Mouse (Mus musculus) left cerebral cortex, adult 2 months (tissue): Measurements from ENCODE around the gene Hnrnpa3. TPM values are rescaled to one million over a fixed set of nuclear protein-coding genes. Genes with fewer than 3 reads are reported as not detected.

Source experiments
- DNase-seq, 2 experiments: peaks; one replicate each; pipeline ENCODE4 v3.0.0; 2021 to 2022; ENCODE audit warnings: low spot score in 2 of 2, mixed read lengths in 1 of 2; ENCODE audit errors: extremely low spot score in 1 of 2
- H3K27ac ChIP-seq: fragments of 200-600 bp; 2 replicates; pipeline ENCODE4 v1.8.1; 2022
- H3K4me3 ChIP-seq: fragments of 200-600 bp; 2 replicates; pipeline ENCODE4 v1.8.1; 2022
- CTCF ChIP-seq: fragments of 200-600 bp; IDR thresholded peaks from 2 replicates; pipeline ENCODE4 v1.8.1; 2022; ENCODE audit warnings: antibody characterized with exemption, mild to moderate bottlenecking, moderate library complexity
- intact Hi-C: fragments of 180-260 bp; cut with DNase I; formaldehyde crosslinking; loops from one replicate; pipeline ENCODE4 v1.15.1; 2025
- microRNA-seq, 2 experiments: library from miRNA; unstranded; fragments of <30 nt; microRNA quantifications; one replicate each; pipeline ENCODE4 v1.2.0; 2021
- total RNA-seq, 2 experiments: library from RNA; stranded (reverse); gene quantifications; 2 replicates each; pipeline ENCODE4 v1.2.3; 2021

Gene Hnrnpa3
- total RNA-seq, 2 experiments from 2014 or later = 282 to 308 TPM

DNA sequence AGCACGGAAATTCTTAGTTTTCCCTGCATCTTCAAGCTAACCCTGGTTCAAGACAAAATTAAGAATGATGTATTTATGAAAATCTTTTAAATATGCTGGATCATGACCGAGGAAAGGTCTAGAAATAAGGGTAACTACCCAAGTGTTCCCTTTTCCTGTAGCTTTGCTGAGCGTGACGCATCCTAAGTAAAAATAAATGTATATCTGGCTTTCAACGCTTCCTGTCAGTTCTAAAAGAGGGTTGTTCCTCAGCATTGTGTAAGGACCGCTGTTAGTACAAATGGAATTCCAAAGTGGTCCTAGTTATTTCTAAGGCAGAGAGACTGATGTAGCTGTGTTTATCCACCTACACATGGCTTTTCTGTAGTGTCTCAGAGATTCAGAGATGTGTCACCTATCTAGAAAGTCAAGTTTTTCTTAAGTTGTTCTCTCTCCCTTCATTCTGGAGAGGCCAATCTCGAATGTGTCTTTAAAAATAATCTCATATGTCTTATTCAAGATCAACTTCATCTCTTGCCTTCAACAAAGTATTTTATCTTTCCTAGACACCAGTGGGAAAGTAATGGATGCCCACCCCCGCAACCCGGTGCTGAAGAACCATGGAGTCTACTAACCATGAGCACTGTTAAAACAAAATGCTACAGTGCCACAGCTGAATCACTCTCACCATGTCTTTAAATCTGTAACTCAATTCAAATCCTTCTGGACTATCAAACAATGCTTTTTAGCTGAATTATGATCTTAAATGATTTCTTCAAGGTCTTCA is 42.9 kb downstream of the Hnrnpa3 start:
- no peak for TF ChIP-seq CTCF
- Histone ChIP-seq H3K4me3 (peak overlapping the region; percentile 49), H3K27ac (no peak overlapping the region; the same call in 1 of the 2 replicates)
- DNase-seq = no peak
- intact Hi-C loops = loop anchor here (2.0 to 10.0 kb wide), 2 partner anchors 43 to 73 kb away; partner anchors contain the start of gene Hnrnpa3

DNA sequence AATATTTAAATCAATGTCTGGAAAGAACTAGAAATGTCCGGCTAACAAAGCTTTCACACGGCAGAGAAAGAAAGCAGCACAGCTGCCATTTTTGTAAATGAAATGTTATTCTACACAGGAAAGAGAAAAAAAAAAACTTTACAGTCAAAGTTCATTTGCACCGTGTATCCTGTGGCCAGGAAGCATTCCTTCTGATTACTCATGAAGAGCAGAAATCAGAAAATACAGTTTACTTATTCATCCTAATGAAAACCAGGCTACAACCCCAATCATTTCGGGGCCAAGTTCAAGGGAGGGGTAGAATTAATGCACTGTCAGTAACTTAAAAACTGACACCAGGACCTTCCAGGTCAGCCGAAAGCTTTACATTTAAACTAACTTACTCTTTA is 43.5 kb downstream of the Hnrnpa3 start:
- no peak for DNase-seq
- Histone ChIP-seq H3K27ac (peak overlapping the region; percentile 91), H3K4me3 (peak overlapping the region; percentile 49)
- no peak for TF ChIP-seq CTCF
- intact Hi-C loops = loop anchor here (2.0 to 10.0 kb wide), 2 partner anchors 44 to 72 kb away; partner anchors contain the start of gene Hnrnpa3

DNA sequence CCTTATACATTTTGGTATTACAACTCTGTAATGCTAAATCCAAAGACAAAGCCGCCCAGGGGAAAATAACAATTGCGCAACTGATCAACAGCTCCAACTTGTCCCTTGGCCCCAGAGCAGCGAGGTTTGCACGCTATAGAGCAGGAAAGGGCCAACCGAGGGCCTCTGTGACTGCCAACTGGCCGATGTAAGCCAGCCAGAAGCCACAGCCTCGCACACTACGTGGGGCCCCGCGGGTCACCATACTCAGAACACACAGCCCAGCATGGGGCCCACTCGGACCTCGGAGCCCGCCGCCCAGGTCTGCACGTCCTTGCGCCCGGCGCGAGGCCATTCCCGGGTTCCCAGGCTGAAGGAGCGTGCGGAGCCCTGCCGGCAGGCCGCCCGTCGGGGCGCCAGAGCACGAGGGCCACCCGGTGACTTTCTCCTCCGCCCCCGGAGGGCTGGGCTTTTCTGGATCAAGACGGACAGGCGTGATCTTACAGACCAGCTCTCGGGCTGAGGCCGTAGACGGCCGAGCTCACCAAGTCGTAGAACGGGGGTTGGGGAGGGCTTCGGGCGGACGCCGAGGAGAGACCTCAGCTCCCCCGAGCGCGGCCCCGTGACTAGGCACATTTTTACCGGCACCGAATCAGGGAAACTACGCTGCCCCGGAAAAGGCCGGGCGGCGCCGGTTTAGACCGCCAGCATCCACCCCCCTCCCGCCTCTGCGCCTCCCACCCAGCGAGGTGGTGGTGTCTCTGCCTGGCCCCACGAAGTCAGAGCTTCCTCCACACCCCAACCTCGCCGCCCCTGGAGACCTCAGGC is 44.5 kb downstream of the Hnrnpa3 start:
- intact Hi-C loops = loop anchor here (2.0 to 10.0 kb wide), 2 partner anchors 45 to 71 kb away; partner anchors contain the start of gene Hnrnpa3
- no peak for TF ChIP-seq CTCF
- peak overlapping the region; percentile 91 for H3K27ac ChIP-seq
- peak overlapping the region; percentile 49 for H3K4me3 ChIP-seq
- DNase-seq = peak; percentile 48 to 68

DNA sequence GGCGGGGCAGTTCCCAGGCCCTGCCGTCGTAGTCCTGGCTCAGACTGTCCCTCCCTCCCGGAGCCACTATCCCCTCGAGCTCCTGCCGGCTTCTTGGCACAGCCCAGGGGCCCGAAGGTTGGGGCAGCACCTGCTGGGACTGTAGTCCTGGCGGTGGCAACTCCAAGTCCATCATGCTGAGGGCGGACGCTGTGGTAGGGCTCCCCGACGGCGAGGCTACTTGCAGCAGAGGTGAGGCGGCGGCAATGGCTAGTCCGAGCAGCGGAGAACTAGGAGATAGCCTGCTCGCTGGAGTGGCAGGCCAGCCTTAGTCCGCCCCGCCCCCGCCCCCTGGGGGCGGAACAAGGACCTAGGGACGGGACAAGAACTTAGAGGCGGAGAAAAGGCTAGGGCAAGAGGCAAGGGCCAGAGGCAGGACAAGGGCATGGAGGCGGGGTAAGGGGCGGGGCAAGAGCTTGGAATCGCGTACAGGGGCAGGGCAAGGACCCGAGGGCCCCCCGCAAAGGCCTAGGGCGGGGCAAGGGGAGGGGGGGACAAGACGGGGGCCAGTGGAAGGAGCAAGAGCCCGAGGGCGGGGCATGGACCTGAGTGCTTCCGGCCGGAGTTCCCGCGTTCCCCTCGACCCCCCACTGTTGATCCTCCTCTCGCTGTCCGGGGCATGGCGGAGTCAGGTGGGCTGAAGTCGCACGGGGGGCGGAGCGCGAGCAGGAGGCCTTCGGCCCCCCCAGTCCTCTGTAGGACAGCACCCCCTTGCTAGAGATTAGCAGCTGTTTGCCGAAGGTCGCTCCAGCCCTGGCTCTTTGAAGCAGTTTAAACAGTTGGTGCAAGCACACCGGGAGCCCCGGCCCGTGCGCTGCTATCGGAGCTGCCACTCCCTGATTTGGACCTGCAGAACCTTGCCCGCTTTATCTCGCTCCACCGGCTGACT is 45.4 kb downstream of the Hnrnpa3 start, which contains the start of gene Nfe2l2:
Nfe2l2 (minus strand) TSS at position 408 of the 928 bp plus-strand sequence.
- Histone ChIP-seq H3K27ac (peak within 1 kb of the TSS; percentile 91), H3K4me3 (peak within 1 kb of the TSS; percentile 49)
- TF ChIP-seq CTCF = peak; percentile 16
- peak; percentile 74 to 84 for DNase-seq
- intact Hi-C loops = loop anchor here (10.0 kb wide), 1 partner anchor 70 kb away; no protein-coding TSS in a partner anchor

DNA sequence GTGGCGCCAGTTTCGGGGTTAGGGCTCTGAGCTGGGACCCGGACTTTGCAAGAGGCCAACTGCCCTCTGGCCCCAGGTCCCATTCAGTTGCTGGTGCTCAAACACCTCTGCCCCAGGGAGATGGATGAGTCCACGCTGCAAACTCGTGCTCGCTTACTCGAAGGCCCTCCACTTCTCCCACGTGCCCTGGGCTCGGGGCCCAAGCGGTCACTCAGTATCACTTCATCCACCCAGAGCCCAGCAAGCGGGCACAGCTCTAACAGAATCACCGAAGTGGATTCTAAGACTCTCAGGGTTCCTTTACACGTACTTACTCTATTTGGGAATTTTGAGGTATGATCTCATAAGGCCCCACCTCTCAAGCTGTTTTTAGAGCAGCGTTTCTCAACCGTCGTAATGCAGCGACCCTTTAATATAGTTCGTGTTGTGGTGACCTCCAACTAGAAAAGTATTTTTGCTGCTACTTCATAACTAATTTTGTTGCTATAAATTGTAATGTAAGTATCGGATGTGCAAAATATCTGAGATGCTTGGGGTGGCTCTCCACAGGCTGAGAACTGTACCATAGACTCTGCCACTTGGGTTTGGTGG is 46.2 kb downstream of the Hnrnpa3 start:
- intact Hi-C loops = loop anchor here (10.0 kb wide), 1 partner anchor 70 kb away; no protein-coding TSS in a partner anchor
- TF ChIP-seq CTCF = no peak
- H3K27ac ChIP-seq = peak overlapping the region; percentile 63
- H3K4me3 ChIP-seq = peak overlapping the region; percentile 49
- no peak for DNase-seq

DNA sequence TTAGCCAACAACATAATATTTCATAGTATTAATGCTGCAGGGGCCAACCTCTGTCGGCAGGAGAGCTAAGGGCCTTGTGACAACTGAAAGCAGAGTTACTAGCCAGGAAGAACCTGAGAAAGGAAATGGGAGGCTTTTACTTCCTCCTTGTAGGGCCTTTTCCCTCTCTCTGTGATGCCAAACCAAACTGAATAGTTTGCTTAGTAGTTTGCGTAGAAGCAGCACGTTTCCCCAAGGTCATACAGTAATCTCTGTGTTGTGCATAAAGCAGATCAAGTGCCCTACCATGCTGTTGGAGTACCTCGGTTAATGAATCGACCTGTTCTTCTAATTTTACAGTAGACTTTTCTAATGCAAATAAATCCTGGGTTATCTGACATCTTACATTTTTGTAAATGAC is 47.4 kb downstream of the Hnrnpa3 start:
- intact Hi-C loops = loop anchor here (10.0 kb wide), 1 partner anchor 68 kb away; no protein-coding TSS in a partner anchor
- no peak for TF ChIP-seq CTCF
- no peak overlapping the region for H3K27ac ChIP-seq
- DNase-seq = no peak
- H3K4me3 ChIP-seq = no peak overlapping the region

DNA sequence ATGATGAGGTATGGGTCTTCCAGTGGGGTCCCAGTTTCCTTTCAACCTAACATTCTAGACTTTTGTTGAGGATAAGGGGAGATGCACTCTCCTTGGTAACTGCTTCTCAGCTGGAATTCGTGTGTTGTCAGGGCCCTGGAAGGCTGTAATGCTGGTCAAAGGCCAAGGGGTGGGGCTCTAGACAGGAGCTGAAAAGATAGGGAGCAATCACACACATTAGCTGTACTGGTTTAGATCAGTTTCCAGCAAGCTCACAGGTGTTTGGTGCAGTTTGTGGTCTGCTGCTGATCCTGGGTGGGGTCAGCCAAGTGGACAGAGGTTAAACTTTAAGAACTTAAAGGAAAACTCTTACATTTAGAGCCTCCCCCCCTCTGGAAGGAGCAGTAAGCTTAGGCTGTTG is 48.4 kb downstream of the Hnrnpa3 start:
- intact Hi-C loops = loop anchor here (10.0 kb wide), 1 partner anchor 67 kb away; no protein-coding TSS in a partner anchor
- no peak overlapping the region for H3K27ac ChIP-seq
- TF ChIP-seq CTCF = no peak
- no peak overlapping the region for H3K4me3 ChIP-seq
- no peak for DNase-seq

DNA sequence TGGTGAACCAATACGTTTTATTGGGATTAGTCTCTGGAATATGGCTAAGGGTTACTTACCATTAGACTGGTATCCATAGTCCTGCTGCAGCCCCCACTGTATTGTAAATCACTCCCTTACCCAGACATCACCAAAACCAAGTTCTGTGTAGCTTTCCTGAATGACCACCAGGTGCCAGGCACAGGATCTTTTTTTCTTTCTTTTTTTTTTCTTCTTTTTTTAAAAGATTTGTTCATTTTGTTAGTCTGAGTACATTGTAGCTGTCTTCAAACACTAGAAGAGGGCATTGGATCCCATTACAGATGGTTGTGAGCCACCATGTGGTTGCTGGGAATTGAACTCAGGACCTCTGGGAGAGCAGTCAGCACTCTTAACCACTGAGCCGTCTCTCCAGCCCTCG is 54.0 kb downstream of the Hnrnpa3 start:
- no peak for DNase-seq
- Histone ChIP-seq H3K27ac (no peak overlapping the region), H3K4me3 (no peak overlapping the region)
- intact Hi-C loops = no loop called here
- no peak for TF ChIP-seq CTCF

DNA sequence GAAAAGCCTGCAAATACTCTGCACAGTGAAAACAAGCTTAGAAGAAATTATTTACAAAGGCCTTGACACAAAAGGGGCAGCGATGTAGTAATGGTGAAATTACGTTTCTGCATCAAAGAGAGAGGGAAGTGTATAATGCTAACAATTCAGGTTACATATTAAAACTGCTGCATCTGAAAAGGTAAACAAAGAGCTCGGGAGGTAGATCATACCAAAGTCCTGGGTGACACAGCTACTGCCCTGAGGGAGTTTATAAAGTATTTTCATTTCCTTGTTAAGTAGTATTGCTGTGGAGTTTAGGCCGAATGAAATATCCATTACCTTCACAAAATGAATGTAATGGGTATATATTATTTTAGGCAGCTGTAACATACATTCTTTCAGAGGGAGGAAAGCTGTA is 55.7 kb downstream of the Hnrnpa3 start:
- no peak for TF ChIP-seq CTCF
- Histone ChIP-seq H3K4me3 (no peak overlapping the region), H3K27ac (no peak overlapping the region)
- intact Hi-C loops = no loop called here
- DNase-seq = no peak

DNA sequence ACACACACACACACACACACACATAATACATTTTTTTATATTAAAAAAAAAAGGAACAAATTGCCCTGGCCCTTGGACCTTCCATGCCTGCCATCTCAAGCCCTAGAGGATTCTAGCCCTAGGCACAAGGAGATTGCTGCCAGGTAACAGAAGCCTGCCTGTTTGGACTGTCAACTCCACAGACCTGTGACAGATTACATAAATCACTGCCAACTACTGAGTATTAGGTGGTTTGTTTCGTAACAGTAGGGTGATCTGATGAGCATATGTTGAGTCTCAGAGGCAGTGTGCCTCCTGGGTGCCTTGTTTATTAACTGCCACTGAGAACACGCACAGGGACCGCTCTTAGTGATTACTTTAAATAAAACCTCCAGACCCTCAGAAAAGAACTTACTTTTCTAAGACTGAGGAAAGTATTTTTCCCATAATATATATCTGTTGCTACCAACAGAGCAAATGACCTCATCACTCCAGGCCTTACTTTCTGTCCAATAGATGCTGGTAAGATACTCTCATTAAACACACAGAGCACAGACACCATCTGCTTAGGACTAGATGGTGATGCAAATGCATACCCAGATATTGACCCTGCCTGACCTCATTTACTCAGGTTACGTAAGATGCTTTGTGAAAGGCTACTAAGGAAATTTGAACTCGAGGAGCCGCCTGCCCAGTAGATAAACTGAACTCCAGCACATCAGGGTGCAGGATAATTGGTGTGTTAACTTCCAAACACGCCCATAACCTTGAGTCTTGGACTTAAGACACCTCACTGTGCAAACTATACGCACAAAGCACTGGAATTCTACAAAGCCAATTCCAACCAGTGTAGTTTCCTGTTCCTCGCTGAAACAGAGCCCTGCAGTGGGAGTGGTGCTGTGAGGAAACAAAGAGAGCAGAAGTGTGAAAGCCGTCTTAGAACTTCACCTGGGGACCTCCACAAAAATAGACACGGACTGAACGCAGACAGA is 57.3 kb downstream of the Hnrnpa3 start:
- no peak for DNase-seq
- Histone ChIP-seq H3K4me3 (no peak overlapping the region), H3K27ac (no peak overlapping the region)
- intact Hi-C loops = no loop called here
- no peak for TF ChIP-seq CTCF

Small RNAs within 50 kb of the gene (microRNA-seq; reads per million reads assigned to microRNA genes)
- 0 to 0.24 reads per million in 2 experiments for gene Gm24574

Other genes with a start within 250 kb of the Hnrnpa3 start
- 10 to 100 TPM; 11.3 to 13.1 TPM for gene Nfe2l2, start 45.4 kb downstream of the Hnrnpa3 start, total RNA-seq
- 10 to 100 TPM; 33.7 to 36.8 TPM for gene Agps, start 172.9 kb downstream of the Hnrnpa3 start, total RNA-seq